Mouse (Mus musculus) kidney, adult 2 months (tissue): Measurements from ENCODE around the gene Slit1.

Source experiments
- CTCF ChIP-seq: fragments of 200-500 bp; conservative IDR thresholded peaks from 2 replicates; pipeline ENCODE4 v1.5.1; 2011; ENCODE audit warnings: low read depth, mild to moderate bottlenecking, control low read depth, low read length, moderate library complexity, mixed read lengths; ENCODE audit not compliant: insufficient read depth, insufficient read length
- POLR2A ChIP-seq: fragments of 200-500 bp; IDR thresholded peaks from one replicate; pipeline ENCODE4 v1.6.1; 2011; ENCODE audit warnings: low read depth, low read length, control low read depth

GRCm38 (mm10) chr19:41675583-41675982 lies 67.9 kb downstream of the Slit1 start:
- no peak for TF ChIP-seq CTCF
- no peak for TF ChIP-seq POLR2A
